Mouse (Mus musculus) forebrain, postnatal 0 days (tissue): ENCODE measurements around the gene Acap2. TPM values are rescaled to one million over a fixed set of nuclear protein-coding genes. Genes with fewer than 3 reads are reported as not detected.

Experiments used
- ATAC-seq: fragments of 200-750 bp; cut with Nextera tagmentation; 2 replicates; pipeline ENCODE4 v1.8.0; 2017; ENCODE audit warnings: mild to moderate bottlenecking, moderate library complexity
- DNase-seq: peaks from one replicate; pipeline ENCODE4 v3.0.0-alpha.2; 2015
- H3K27ac ChIP-seq: fragments of 300-500 bp; sonication (generic); 2 replicates; pipeline ENCODE4 v1.5.1; 2014; ENCODE audit warnings: low read depth, mild to moderate bottlenecking, antibody characterized with exemption, low read length, moderate library complexity, mixed read lengths
- H3K27me3 ChIP-seq: fragments of 300-500 bp; sonication (generic); 2 replicates; pipeline ENCODE4 v1.6.1; 2014; ENCODE audit warnings: mild to moderate bottlenecking, low read length, mixed read lengths; ENCODE audit not compliant: insufficient read depth
- H3K36me3 ChIP-seq: fragments of 300-500 bp; sonication (generic); 2 replicates; pipeline ENCODE4 v1.6.1; 2014; ENCODE audit warnings: mild to moderate bottlenecking, moderate library complexity; ENCODE audit not compliant: insufficient read depth
- H3K4me1 ChIP-seq: fragments of 300-500 bp; sonication (generic); 2 replicates; pipeline ENCODE4 v1.6.1; 2014; ENCODE audit warnings: antibody characterized with exemption; ENCODE audit not compliant: insufficient read depth
- H3K4me2 ChIP-seq: fragments of 300-500 bp; sonication (generic); 2 replicates; pipeline ENCODE4 v1.6.1; 2014; ENCODE audit warnings: low read depth, mild to moderate bottlenecking, moderate library complexity
- H3K4me3 ChIP-seq: fragments of 300-500 bp; sonication (generic); 2 replicates; pipeline ENCODE4 v1.5.1; 2014; ENCODE audit warnings: low read depth, low read length, mixed read lengths
- H3K9ac ChIP-seq: fragments of 300-500 bp; sonication (generic); 2 replicates; pipeline ENCODE4 v1.6.1; 2014; ENCODE audit warnings: mild to moderate bottlenecking
- H3K9me3 ChIP-seq: fragments of 300-500 bp; sonication (generic); 2 replicates; pipeline ENCODE4 v1.6.1; 2016; ENCODE audit warnings: low read length
- CTCF ChIP-seq: sonication (generic); IDR thresholded peaks from 2 replicates; pipeline ENCODE4 v1.5.1; 2016; ENCODE audit warnings: antibody characterized with exemption, control low read depth, low read depth
- WGBS: fragments of 180-500 bp; shearing (Covaris S2); extraction: QIAGEN DNeasy Blood & Tissue Kit; methylation state at CpG from one replicate; pipeline ENCODE4 v1.1.7; 2014; 5-methylcytosine and 5-hydroxymethylcytosine counted together
- polyA plus RNA-seq: library from polyadenylated mRNA; unstranded; fragments of >200 nt; fragmentation: Nextera tagmentation; extraction: Ambion mirVana; gene quantifications from 2 replicates; pipeline ENCODE4 v1.2.1, GENCODE M21; 2015
- total RNA-seq: library from RNA; depleted of rRNA; stranded (reverse); fragments of >200 nt; gene quantifications from 2 replicates; pipeline ENCODE4 v1.2.3, GENCODE M21; 2014

Gene Acap2
- total and polyA plus RNA-seq, 2 experiments from 2014 or later, result 8.8 to 33.6 TPM

- Histone ChIP-seq H3K27ac (no peak overlapping the region), H3K9ac (no peak overlapping the region), H3K4me1 (peaks cover 12% of the 10 kb centered on the region; the same call in 1 of the 2 replicates), H3K36me3 (no peaks in the 10 kb centered on the region), H3K4me2 (no peak overlapping the region), H3K9me3 (no peaks in the 10 kb centered on the region), H3K27me3 (no peaks in the 10 kb centered on the region), H3K4me3 (no peak overlapping the region)
- no peak for ATAC-seq
- no peak for DNase-seq
- TF ChIP-seq CTCF, result no peak
Measured at GRCm38 (mm10) chr16:31171418-31171817, 29.6 kb downstream of the Acap2 start.

- DNase-seq (no peak), ATAC-seq (no peak)
- Histone ChIP-seq H3K4me1 (0 out of 2 replicates have a peak, but pooled peaks cover 7% of the 10 kb centered on the region), H3K36me3 (no peaks in the 10 kb centered on the region), H3K4me2 (no peak overlapping the region), H3K27ac (no peak overlapping the region), H3K9me3 (no peaks in the 10 kb centered on the region), H3K4me3 (no peak overlapping the region), H3K9ac (no peak overlapping the region), H3K27me3 (no peaks in the 10 kb centered on the region)
- 0 out of 2 replicates have a peak, but pooled peaks have one; percentile 6 for TF ChIP-seq CTCF
- 94% methylated on average over 8 of the region's 8 CpGs for WGBS
Measured at GRCm38 (mm10) chr16:31170297-31170696, 30.7 kb downstream of the Acap2 start.

GRCm38 (mm10) chr16:31169596-31169995 lies 31.4 kb downstream of the Acap2 start:
- TF ChIP-seq CTCF, result no peak
- DNase-seq, result no peak
- H3K36me3 ChIP-seq, result no peaks in the 10 kb centered on the region
- no peak for ATAC-seq
- no peaks in the 10 kb centered on the region for H3K27me3 ChIP-seq
- no peak overlapping the region for H3K27ac ChIP-seq
- H3K4me3 ChIP-seq, result no peak overlapping the region
- no peak overlapping the region for H3K9ac ChIP-seq
- no peak overlapping the region for H3K4me2 ChIP-seq
- H3K4me1 ChIP-seq, result 0 out of 2 replicates have a peak, but pooled peaks cover 7% of the 10 kb centered on the region
- H3K9me3 ChIP-seq, result no peaks in the 10 kb centered on the region

GRCm38 (mm10) chr16:31167934-31168333 lies 33.1 kb downstream of the Acap2 start:
- H3K27me3 ChIP-seq, result no peaks in the 10 kb centered on the region
- H3K4me2 ChIP-seq, result no peak overlapping the region
- no peak overlapping the region for H3K9ac ChIP-seq
- DNase-seq (no peak), ATAC-seq (no peak)
- no peak overlapping the region for H3K27ac ChIP-seq
- H3K36me3 ChIP-seq, result no peaks in the 10 kb centered on the region
- WGBS, result 49% methylated on average over 7 of the region's 7 CpGs
- H3K9me3 ChIP-seq, result no peaks in the 10 kb centered on the region
- H3K4me1 ChIP-seq, result 0 out of 2 replicates have a peak, but pooled peaks cover 7% of the 10 kb centered on the region
- no peak for TF ChIP-seq CTCF
- no peak overlapping the region for H3K4me3 ChIP-seq

- no peak for DNase-seq
- no peaks in the 10 kb centered on the region for H3K36me3 ChIP-seq
- 24% methylated on average over 10 of the region's 10 CpGs for WGBS
- TF ChIP-seq CTCF, result no peak
- 0 out of 2 replicates have a peak, but pooled peaks cover 7% of the 10 kb centered on the region for H3K4me1 ChIP-seq
- no peak overlapping the region for H3K4me2 ChIP-seq
- no peak overlapping the region for H3K27ac ChIP-seq
- no peak overlapping the region for H3K4me3 ChIP-seq
- H3K9me3 ChIP-seq, result no peaks in the 10 kb centered on the region
- no peak overlapping the region for H3K9ac ChIP-seq
- no peaks in the 10 kb centered on the region for H3K27me3 ChIP-seq
- ATAC-seq, result peak; percentile 38; the same call in 1 of the 2 replicates
Measured at GRCm38 (mm10) chr16:31167017-31167887, 33.8 kb downstream of the Acap2 start.

GRCm38 (mm10) chr16:31165907-31166306 lies 35.1 kb downstream of the Acap2 start:
- Histone ChIP-seq H3K9ac (no peak overlapping the region), H3K27ac (no peak overlapping the region), H3K27me3 (no peaks in the 10 kb centered on the region), H3K9me3 (no peaks in the 10 kb centered on the region), H3K36me3 (no peaks in the 10 kb centered on the region), H3K4me3 (no peak overlapping the region), H3K4me2 (no peak overlapping the region), H3K4me1 (0 out of 2 replicates have a peak, but pooled peaks cover 7% of the 10 kb centered on the region)
- TF ChIP-seq CTCF, result no peak
- DNase-seq (no peak), ATAC-seq (no peak)
- WGBS, result 49% methylated on average over 4 of the region's 4 CpGs

GRCm38 (mm10) chr16:31165467-31165866 lies 35.6 kb downstream of the Acap2 start:
- 70% methylated on average over 4 of the region's 4 CpGs for WGBS
- Histone ChIP-seq H3K27ac (no peak overlapping the region), H3K4me3 (no peak overlapping the region), H3K27me3 (no peaks in the 10 kb centered on the region), H3K4me1 (0 out of 2 replicates have a peak, but pooled peaks cover 7% of the 10 kb centered on the region), H3K4me2 (no peak overlapping the region), H3K9me3 (no peaks in the 10 kb centered on the region), H3K36me3 (no peaks in the 10 kb centered on the region), H3K9ac (no peak overlapping the region)
- DNase-seq (no peak), ATAC-seq (no peak)
- TF ChIP-seq CTCF, result no peak
